Comparison of ENCODE assay signal across 8 mouse cellular contexts in the genomic region with DNA sequence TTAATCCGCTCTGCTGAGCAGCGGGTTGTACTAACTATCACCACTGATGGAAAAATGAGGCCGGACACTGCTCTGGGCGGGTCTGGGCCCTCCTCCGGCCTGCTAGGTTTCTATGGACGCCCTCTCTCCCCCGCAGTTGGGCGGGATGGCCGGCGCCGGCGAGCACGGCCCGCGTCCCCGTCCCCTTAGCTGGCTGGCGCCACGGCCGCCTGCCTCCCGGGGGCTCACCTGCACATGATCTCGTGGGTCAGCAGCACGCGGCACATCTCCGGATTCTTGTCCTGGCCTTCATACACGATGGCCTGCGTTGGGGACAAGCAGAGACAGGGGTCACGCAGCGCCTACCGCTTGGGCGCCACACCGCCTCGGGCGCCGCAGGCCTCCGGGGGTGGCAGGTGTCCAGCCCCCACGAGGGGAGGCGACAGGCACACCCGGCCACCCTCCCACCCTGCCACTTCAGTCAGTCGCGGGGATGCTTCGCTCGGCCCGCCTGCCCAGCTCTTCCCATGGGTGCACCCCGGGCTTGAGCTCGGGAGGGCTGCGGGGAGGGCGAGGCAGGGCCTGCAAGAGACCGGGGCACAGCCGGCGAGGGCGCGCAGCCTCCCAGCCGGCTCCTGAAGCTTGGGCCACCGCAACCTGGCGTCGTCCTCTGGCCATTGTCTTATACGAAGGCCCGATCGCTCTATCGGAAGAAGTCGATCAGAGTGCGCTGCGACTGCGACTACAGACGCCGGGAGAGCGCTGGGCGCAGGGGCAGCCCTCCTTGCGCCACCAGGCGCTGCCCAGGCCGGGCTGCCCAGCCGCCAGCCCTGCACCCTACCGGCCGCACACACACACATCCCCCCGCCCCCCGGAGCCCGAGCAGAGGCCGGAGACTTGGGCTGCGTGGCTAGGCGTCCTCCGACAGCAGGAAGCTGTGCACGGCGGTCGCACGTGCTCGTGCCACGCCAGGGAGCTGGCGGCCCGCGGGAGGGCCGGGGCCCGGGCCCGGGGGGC. TPM values are rescaled to one million over a fixed set of nuclear protein-coding genes. Genes with fewer than 3 reads are reported as not detected.
DNase-seq lines count a peak whose midpoint lies in the region; ATAC-seq and TF ChIP-seq lines count a peak whose summit lies in the region.

No protein-coding gene starts in this region.

- ATAC-seq in forebrain, postnatal 0 days = peak; percentile 16; the same call in 1 of the 2 replicates
- ATAC-seq in intestine, embryonic 16.5 days = no peak
- ATAC-seq in neural tube, embryonic 14.5 days (ENCODE audit: low read depth) = no peak
- no peak for ATAC-seq in erythroid progenitor cell, adult 5-6 weeks (replicated peaks; ENCODE audit: low FRiP score, poor library complexity, severe bottlenecking)

- peak overlapping the region; percentile 33 for H3K4me2 ChIP-seq in forebrain, postnatal 0 days (ENCODE audit: low read depth)
- H3K4me2 ChIP-seq in intestine, embryonic 16.5 days (ENCODE audit: low read depth, low read length) = peak overlapping the region; percentile 54
- H3K4me2 ChIP-seq in neural tube, embryonic 14.5 days (ENCODE audit: low read depth, low read length) = peak overlapping the region; percentile 76

- no peak overlapping the region for H3K27ac ChIP-seq in forebrain, postnatal 0 days (ENCODE audit: low read depth, low read length)
- no peak overlapping the region for H3K27ac ChIP-seq in intestine, embryonic 16.5 days (ENCODE audit: low read length)
- H3K27ac ChIP-seq in neural tube, embryonic 14.5 days (ENCODE audit: low read depth, low read length) = peak overlapping the region; percentile 98

- H3K27me3 ChIP-seq in forebrain, postnatal 0 days (ENCODE audit: insufficient read depth, low read length) = peaks cover 66% of the 10 kb centered on the region
- H3K27me3 ChIP-seq in intestine, embryonic 16.5 days (replicated peaks; ENCODE audit: control insufficient read depth, insufficient read depth, low read length) = peaks cover 62% of the 10 kb centered on the region
- peaks cover 3% of the 10 kb centered on the region; the same call in 1 of the 2 replicates for H3K27me3 ChIP-seq in neural tube, embryonic 14.5 days (ENCODE audit: control insufficient read depth, insufficient read depth, low read length)

- TF ChIP-seq CTCF in forebrain, postnatal 0 days (IDR thresholded peaks at IDR 0.05; ENCODE audit: low read depth) = no peak

- H3K9ac ChIP-seq in forebrain, postnatal 0 days = no peak overlapping the region
- H3K9ac ChIP-seq in intestine, embryonic 16.5 days (ENCODE audit: low read depth, low read length) = peak overlapping the region; percentile 51
- peak overlapping the region; percentile 99 for H3K9ac ChIP-seq in neural tube, embryonic 14.5 days (replicated peaks; ENCODE audit: low read depth, low read length)

- peak; percentile 28 for DNase-seq in thymus, postnatal 4 days
- DNase-seq in thymus, postnatal 0 days (ENCODE audit: low spot score) = no peak
- DNase-seq in forebrain, postnatal 0 days = no peak
- no peak for DNase-seq in spleen, postnatal 36 days (ENCODE audit: low spot score in 2 of 2)
- no peak for DNase-seq in frontal cortex, postnatal 14 days (ENCODE audit: low spot score in 2 of 2)

- H3K4me1 ChIP-seq in forebrain, postnatal 0 days (ENCODE audit: insufficient read depth) = no peaks in the 10 kb centered on the region; the same call in 1 of the 2 replicates
- H3K4me1 ChIP-seq in intestine, embryonic 16.5 days (ENCODE audit: control insufficient read depth, insufficient read depth, low read length) = peaks cover 23% of the 10 kb centered on the region
- H3K4me1 ChIP-seq in neural tube, embryonic 14.5 days (ENCODE audit: control insufficient read depth, insufficient read depth, low read length) = peaks cover 10% of the 10 kb centered on the region; the same call in 1 of the 2 replicates

- 3% methylated on average over 92 of the region's 93 CpGs for WGBS in forebrain, postnatal 0 days
- WGBS in intestine, embryonic 16.5 days = 5% methylated on average over 88 of the region's 93 CpGs
- WGBS in neural tube, embryonic 14.5 days = 1% methylated on average over 80 of the region's 93 CpGs

- H3K36me3 ChIP-seq in forebrain, postnatal 0 days (ENCODE audit: insufficient read depth) = no peaks in the 10 kb centered on the region
- H3K36me3 ChIP-seq in intestine, embryonic 16.5 days (ENCODE audit: control insufficient read depth, insufficient read depth, low read length) = no peaks in the 10 kb centered on the region
- H3K36me3 ChIP-seq in neural tube, embryonic 14.5 days (ENCODE audit: control insufficient read depth, insufficient read depth, low read length) = no peaks in the 10 kb centered on the region; the same call in 1 of the 2 replicates

- peak overlapping the region; percentile 14; the same call in 1 of the 2 replicates for H3K4me3 ChIP-seq in forebrain, postnatal 0 days (ENCODE audit: low read depth, low read length)
- peak overlapping the region; percentile 40 for H3K4me3 ChIP-seq in intestine, embryonic 16.5 days (ENCODE audit: low read length)
- peak overlapping the region; percentile 79 for H3K4me3 ChIP-seq in neural tube, embryonic 14.5 days (ENCODE audit: low read depth, low read length)

- H3K9me3 ChIP-seq in forebrain, postnatal 0 days (ENCODE audit: low read length) = no peaks in the 10 kb centered on the region
- no peaks in the 10 kb centered on the region for H3K9me3 ChIP-seq in intestine, embryonic 16.5 days (ENCODE audit: control insufficient read depth, low read length)
- no peaks in the 10 kb centered on the region for H3K9me3 ChIP-seq in neural tube, embryonic 14.5 days (ENCODE audit: control insufficient read depth, low read length)

RNA-seq across cellular contexts. Expression of gene Ebf3, which starts 4.9 kb away (rescaled TPM):
- 0.30 and 0.39 TPM in 2 replicates for polyA plus RNA-seq in thymus, postnatal 0 days (2015; fragmentation: Nextera tagmentation; extraction: Ambion mirVana)
- total RNA-seq in forebrain, postnatal 0 days (2014; rRNA removed) = 5.8 and 14.0 TPM in 2 replicates
- polyA plus RNA-seq in forebrain, postnatal 0 days (2015; fragmentation: Nextera tagmentation; extraction: Ambion mirVana) = 0.39 and 0.67 TPM in 2 replicates
- 0.22 and 0.43 TPM in 2 replicates for polyA plus RNA-seq in intestine, embryonic 16.5 days (2015; fragmentation: Nextera tagmentation; extraction: Ambion mirVana)
- polyA plus RNA-seq in neural tube, embryonic 14.5 days (2014; fragmentation: Nextera tagmentation; extraction: Ambion mirVana) = 46.9 and 53.5 TPM in 2 replicates
- 0.72 TPM in 1 of 2 replicates, not detected in the other for total RNA-seq in erythroid progenitor cell, adult 5-6 weeks (2015; ENCODE audit: low replicate concordance)
- total RNA-seq in erythroid progenitor cell, adult 5-6 weeks (2017; ENCODE audit: low replicate concordance) = 0.08 and 1.4 TPM in 2 replicates

Comparison
In these comparisons a context has a peak if more than half of its experiments do, and no peak if none do; other contexts are left out.
1. H3K4me3 ChIP-seq: peak in every context shown above with its lines; median percentile 79 in neural tube, embryonic 14.5 days; 40 in intestine, embryonic 16.5 days; 14 in forebrain, postnatal 0 days.
2. RNA of gene Ebf3, which starts 4.9 kb away (polyA plus RNA-seq): 46.9 to 53.5 TPM in neural tube, embryonic 14.5 days; 0.39 to 0.67 TPM in forebrain, postnatal 0 days, 0.22 to 0.43 TPM in intestine, embryonic 16.5 days and 0.30 to 0.39 TPM in thymus, postnatal 0 days; every median in the first group is over 10 times any median in the second.
3. Peak in every context shown above with its lines, with median percentiles within 50 percentile points of each other: H3K4me2 ChIP-seq.